Mouse (Mus musculus): ENCODE results near the gene Hist1h2aa.

- TF ChIP-seq CTCF (conservative IDR thresholded peaks at IDR 0.05; ENCODE audit: low read length) = no peak
- no peak for TF ChIP-seq POU5F1 (IDR thresholded peaks at IDR 0.05; ENCODE audit: borderline replicate concordance, low read length)
These were observed 47.1 kb upstream of the Hist1h2aa start for GRCm38 (mm10) chr13:23887026-23887725.

All from E14TG2a.4 (cell line).